Mouse (Mus musculus) neural tube, embryonic 13.5 days (tissue): ENCODE data around the gene Slc43a3. TPM values are rescaled to one million over a fixed set of nuclear protein-coding genes. Genes with fewer than 3 reads are reported as not detected.

Source experiments
- ATAC-seq: fragments of 200-750 bp; cut with Nextera tagmentation; 2 replicates; pipeline ENCODE4 v1.8.0; 2017; ENCODE audit warnings: low read depth, mild to moderate bottlenecking, moderate TSS enrichment, moderate library complexity
- H3K27ac ChIP-seq: fragments of 300-500 bp; sonication (generic); replicated peaks from 2 replicates; pipeline ENCODE4 v1.5.1; 2015; ENCODE audit warnings: moderate library complexity, mild to moderate bottlenecking, inconsistent platforms
- H3K27me3 ChIP-seq: fragments of 300-500 bp; sonication (generic); 2 replicates; pipeline ENCODE4 v1.6.1; 2015; ENCODE audit warnings: mild to moderate bottlenecking, inconsistent platforms
- H3K36me3 ChIP-seq: fragments of 300-500 bp; sonication (generic); 2 replicates; pipeline ENCODE4 v1.6.1; 2015; ENCODE audit warnings: mild to moderate bottlenecking, inconsistent platforms
- H3K4me1 ChIP-seq: fragments of 300-500 bp; sonication (generic); replicated peaks from 2 replicates; pipeline ENCODE4 v1.6.1; 2015; ENCODE audit warnings: inconsistent platforms
- H3K4me2 ChIP-seq: fragments of 300-500 bp; sonication (generic); 2 replicates; pipeline ENCODE4 v1.6.1; 2015; ENCODE audit warnings: inconsistent platforms, mild to moderate bottlenecking, moderate library complexity
- H3K4me3 ChIP-seq: fragments of 300-500 bp; sonication (generic); 2 replicates; pipeline ENCODE4 v1.5.1; 2015; ENCODE audit warnings: mild to moderate bottlenecking, inconsistent platforms
- H3K9ac ChIP-seq: fragments of 300-500 bp; sonication (generic); 2 replicates; pipeline ENCODE4 v1.6.1; 2015; ENCODE audit warnings: moderate library complexity, mild to moderate bottlenecking, inconsistent platforms
- H3K9me3 ChIP-seq: fragments of 300-500 bp; sonication (generic); 2 replicates; pipeline ENCODE4 v1.6.1; 2016; ENCODE audit warnings: inconsistent platforms
- WGBS: fragments of 180-500 bp; shearing (Covaris S2); methylation state at CpG from one replicate; pipeline ENCODE4 v1.1.7; 2015; 5-methylcytosine and 5-hydroxymethylcytosine counted together
- polyA plus RNA-seq: library from polyadenylated mRNA; unstranded; fragments of >200 nt; fragmentation: Nextera tagmentation; extraction: Ambion mirVana; gene quantifications from 2 replicates; pipeline ENCODE4 v1.2.1, GENCODE M21; 2015

Gene Slc43a3
- polyA plus RNA-seq, 1 experiment from 2014 or later, result 8.6 TPM

- WGBS, result 79% methylated on average over 3 of the region's 3 CpGs
These were observed 21.0 kb upstream of the Slc43a3 start for GRCm38 (mm10) chr2:84915330-84915729.

GRCm38 (mm10) chr2:84916548-84917320 lies 19.6 kb upstream of the Slc43a3 start:
- 83% methylated on average over 8 of the region's 8 CpGs for WGBS
- Histone ChIP-seq H3K9me3 (no peaks in the 10 kb centered on the region), H3K9ac (no peak overlapping the region), H3K27me3 (no peaks in the 10 kb centered on the region), H3K4me2 (no peak overlapping the region), H3K4me1 (no peaks in the 10 kb centered on the region), H3K36me3 (no peaks in the 10 kb centered on the region), H3K4me3 (no peak overlapping the region), H3K27ac (0 out of 2 replicates have a peak overlapping the region, but pooled peaks have one; percentile 23)
- ATAC-seq, result no peak

More at GRCm38 (mm10) chr2:84915330-84915729, 21.0 kb upstream of the Slc43a3 start:
- Histone ChIP-seq H3K36me3 (no peaks in the 10 kb centered on the region), H3K9me3 (no peaks in the 10 kb centered on the region), H3K27ac (no peak overlapping the region), H3K27me3 (no peaks in the 10 kb centered on the region), H3K4me2 (no peak overlapping the region), H3K4me1 (no peaks in the 10 kb centered on the region), H3K9ac (no peak overlapping the region), H3K4me3 (no peak overlapping the region)
- no peak for ATAC-seq

- no peaks in the 10 kb centered on the region for H3K9me3 ChIP-seq
- H3K4me2 ChIP-seq, result no peak overlapping the region
- 62% methylated on average over 3 of the region's 3 CpGs for WGBS
- H3K36me3 ChIP-seq, result no peaks in the 10 kb centered on the region
- no peaks in the 10 kb centered on the region for H3K4me1 ChIP-seq
- no peaks in the 10 kb centered on the region for H3K27me3 ChIP-seq
- H3K9ac ChIP-seq, result no peak overlapping the region
- ATAC-seq, result no peak
- H3K4me3 ChIP-seq, result no peak overlapping the region
- no peak overlapping the region for H3K27ac ChIP-seq
These were observed 18.2 kb upstream of the Slc43a3 start for GRCm38 (mm10) chr2:84918188-84918587.

GRCm38 (mm10) chr2:84919601-84920108 lies 16.7 kb upstream of the Slc43a3 start:
- 88% methylated on average over 10 of the region's 10 CpGs for WGBS
- no peak overlapping the region for H3K4me3 ChIP-seq
- no peaks in the 10 kb centered on the region for H3K27me3 ChIP-seq
- H3K9me3 ChIP-seq, result no peaks in the 10 kb centered on the region; the same call in 1 of the 2 replicates
- H3K36me3 ChIP-seq, result no peaks in the 10 kb centered on the region
- H3K27ac ChIP-seq, result no peak overlapping the region
- H3K4me2 ChIP-seq, result no peak overlapping the region
- no peak for ATAC-seq
- H3K9ac ChIP-seq, result no peak overlapping the region
- no peaks in the 10 kb centered on the region for H3K4me1 ChIP-seq

GRCm38 (mm10) chr2:84930186-84930585 lies 6.2 kb upstream of the Slc43a3 start:
- Histone ChIP-seq H3K4me1 (peaks cover 3% of the 10 kb centered on the region; the same call in 1 of the 2 replicates), H3K4me2 (no peak overlapping the region), H3K27me3 (no peaks in the 10 kb centered on the region), H3K27ac (no peak overlapping the region), H3K9me3 (no peaks in the 10 kb centered on the region), H3K9ac (no peak overlapping the region), H3K4me3 (no peak overlapping the region), H3K36me3 (no peaks in the 10 kb centered on the region)
- ATAC-seq, result no peak
- WGBS, result 88% methylated on average over 7 of the region's 7 CpGs

- peaks cover 3% of the 10 kb centered on the region; the same call in 1 of the 2 replicates for H3K4me1 ChIP-seq
- no peaks in the 10 kb centered on the region for H3K9me3 ChIP-seq
- ATAC-seq, result no peak
- H3K9ac ChIP-seq, result no peak overlapping the region
- whole genome bisulfite sequencing, result 86% methylated on average over 8 of the region's 8 CpGs
- no peak overlapping the region for H3K4me3 ChIP-seq
- H3K4me2 ChIP-seq, result no peak overlapping the region
- H3K27ac ChIP-seq, result no peak overlapping the region
- H3K36me3 ChIP-seq, result no peaks in the 10 kb centered on the region
- no peaks in the 10 kb centered on the region for H3K27me3 ChIP-seq
These were observed 2.3 kb upstream of the Slc43a3 start for GRCm38 (mm10) chr2:84933992-84934648.

GRCm38 (mm10) chr2:84934649-84935007 lies 1.8 kb upstream of the Slc43a3 start:
- ATAC-seq, result no peak
- H3K9me3 ChIP-seq, result no peaks in the 10 kb centered on the region
- WGBS, result 53% methylated on average over 4 of the region's 4 CpGs
- H3K27ac ChIP-seq, result no peak overlapping the region
- no peak overlapping the region for H3K9ac ChIP-seq
- H3K4me1 ChIP-seq, result peaks cover 3% of the 10 kb centered on the region; the same call in 1 of the 2 replicates
- H3K27me3 ChIP-seq, result no peaks in the 10 kb centered on the region
- no peak overlapping the region for H3K4me2 ChIP-seq
- H3K36me3 ChIP-seq, result no peaks in the 10 kb centered on the region
- H3K4me3 ChIP-seq, result no peak overlapping the region

- Histone ChIP-seq H3K27me3 (no peaks in the 10 kb centered on the region), H3K36me3 (no peaks in the 10 kb centered on the region), H3K4me1 (peaks cover 3% of the 10 kb centered on the region; the same call in 1 of the 2 replicates), H3K4me3 (no peak overlapping the region), H3K4me2 (no peak overlapping the region), H3K9me3 (no peaks in the 10 kb centered on the region), H3K27ac (no peak overlapping the region), H3K9ac (no peak overlapping the region)
- 86% methylated on average over 5 of the region's 5 CpGs for WGBS
- no peak for ATAC-seq
These were observed 1.3 kb upstream of the Slc43a3 start for GRCm38 (mm10) chr2:84935065-84935464.

GRCm38 (mm10) chr2:84937491-84938150 lies 1.2 kb downstream of the Slc43a3 start:
- peak overlapping the region; percentile 51 for H3K4me2 ChIP-seq
- no peaks in the 10 kb centered on the region for H3K27me3 ChIP-seq
- no peaks in the 10 kb centered on the region for H3K9me3 ChIP-seq
- H3K4me3 ChIP-seq, result peak overlapping the region; percentile 33; the same call in 1 of the 2 replicates
- no peak overlapping the region for H3K27ac ChIP-seq
- WGBS, result 86% methylated on average over 3 of the region's 3 CpGs
- peaks cover 3% of the 10 kb centered on the region; the same call in 1 of the 2 replicates for H3K4me1 ChIP-seq
- no peak for ATAC-seq
- H3K36me3 ChIP-seq, result no peaks in the 10 kb centered on the region
- H3K9ac ChIP-seq, result peak overlapping the region; percentile 12; the same call in 1 of the 2 replicates

GRCm38 (mm10) chr2:84938249-84938946 lies 2.0 kb downstream of the Slc43a3 start:
- no peak overlapping the region for H3K27ac ChIP-seq
- H3K9me3 ChIP-seq, result no peaks in the 10 kb centered on the region
- no peak for ATAC-seq
- no peaks in the 10 kb centered on the region for H3K27me3 ChIP-seq
- peak overlapping the region; percentile 51 for H3K4me2 ChIP-seq
- H3K9ac ChIP-seq, result no peak overlapping the region
- H3K4me1 ChIP-seq, result peaks cover 3% of the 10 kb centered on the region; the same call in 1 of the 2 replicates
- H3K36me3 ChIP-seq, result no peaks in the 10 kb centered on the region
- no peak overlapping the region for H3K4me3 ChIP-seq
- 89% methylated on average over 5 of the region's 5 CpGs for WGBS

- Histone ChIP-seq H3K4me1 (peaks cover 3% of the 10 kb centered on the region; the same call in 1 of the 2 replicates), H3K36me3 (no peaks in the 10 kb centered on the region), H3K9me3 (no peaks in the 10 kb centered on the region), H3K4me2 (no peak overlapping the region), H3K27me3 (no peaks in the 10 kb centered on the region), H3K27ac (no peak overlapping the region), H3K9ac (no peak overlapping the region), H3K4me3 (no peak overlapping the region)
- WGBS, result 88% methylated on average over 3 of the region's 3 CpGs
- ATAC-seq, result no peak
These were observed 2.9 kb downstream of the Slc43a3 start for GRCm38 (mm10) chr2:84939306-84939705.
